Mouse (Mus musculus) hindbrain, embryonic 11.5 days (tissue): Measurements from ENCODE around the gene Adam15. TPM values are rescaled to one million over a fixed set of nuclear protein-coding genes. Genes with fewer than 3 reads are reported as not detected.

Experiments
- ATAC-seq: fragments of 200-750 bp; cut with Nextera tagmentation; 2 replicates; pipeline ENCODE4 v1.8.0; 2017; ENCODE audit warnings: mild to moderate bottlenecking, moderate TSS enrichment, moderate library complexity; ENCODE audit not compliant: low FRiP score
- DNase-seq: peaks from one replicate; pipeline ENCODE4 v3.0.0-alpha.2; 2015; ENCODE audit warnings: low spot score
- H3K27ac ChIP-seq: fragments of 300-500 bp; sonication (generic); 2 replicates; pipeline ENCODE4 v1.5.1; 2014; ENCODE audit warnings: mild to moderate bottlenecking, low read depth, low read length
- H3K27me3 ChIP-seq: fragments of 300-500 bp; sonication (generic); 2 replicates; pipeline ENCODE4 v1.6.1; 2014; ENCODE audit warnings: mild to moderate bottlenecking, low read length, moderate library complexity, mixed read lengths; ENCODE audit not compliant: control insufficient read depth, insufficient read depth
- H3K36me3 ChIP-seq: fragments of 300-500 bp; sonication (generic); 2 replicates; pipeline ENCODE4 v1.6.1; 2014; ENCODE audit warnings: mild to moderate bottlenecking, low read length, moderate library complexity, mixed read lengths; ENCODE audit not compliant: control insufficient read depth, insufficient read depth
- H3K4me1 ChIP-seq: fragments of 300-500 bp; sonication (generic); replicated peaks from 2 replicates; pipeline ENCODE4 v1.6.1; 2014; ENCODE audit warnings: low read length, mixed read lengths; ENCODE audit not compliant: control insufficient read depth, insufficient read depth
- H3K4me2 ChIP-seq: fragments of 300-500 bp; sonication (generic); replicated peaks from 2 replicates; pipeline ENCODE4 v1.6.1; 2014; ENCODE audit warnings: mild to moderate bottlenecking, low read depth, low read length
- H3K4me3 ChIP-seq: fragments of 300-500 bp; sonication (generic); 2 replicates; pipeline ENCODE4 v1.5.1; 2014; ENCODE audit warnings: low read depth, low read length
- H3K9ac ChIP-seq: fragments of 300-500 bp; sonication (generic); 2 replicates; pipeline ENCODE4 v1.6.1; 2014; ENCODE audit warnings: low read depth, low read length
- H3K9me3 ChIP-seq: fragments of 300-500 bp; sonication (generic); 2 replicates; pipeline ENCODE4 v1.6.1; 2016; ENCODE audit warnings: low read length; ENCODE audit not compliant: control insufficient read depth
- WGBS: fragments of 180-500 bp; shearing (Covaris S2); extraction: QIAGEN DNeasy Blood & Tissue Kit; methylation state at CpG from one replicate; pipeline ENCODE4 v1.1.7; 2014; 5-methylcytosine and 5-hydroxymethylcytosine counted together
- polyA plus RNA-seq: library from polyadenylated mRNA; unstranded; fragments of >200 nt; fragmentation: Nextera tagmentation; extraction: Ambion mirVana; gene quantifications from 2 replicates; pipeline ENCODE4 v1.2.1, GENCODE M21; 2014

Adam15 gene
- polyA plus RNA-seq, 1 experiment from 2014 or later = 17.8 TPM

DNA sequence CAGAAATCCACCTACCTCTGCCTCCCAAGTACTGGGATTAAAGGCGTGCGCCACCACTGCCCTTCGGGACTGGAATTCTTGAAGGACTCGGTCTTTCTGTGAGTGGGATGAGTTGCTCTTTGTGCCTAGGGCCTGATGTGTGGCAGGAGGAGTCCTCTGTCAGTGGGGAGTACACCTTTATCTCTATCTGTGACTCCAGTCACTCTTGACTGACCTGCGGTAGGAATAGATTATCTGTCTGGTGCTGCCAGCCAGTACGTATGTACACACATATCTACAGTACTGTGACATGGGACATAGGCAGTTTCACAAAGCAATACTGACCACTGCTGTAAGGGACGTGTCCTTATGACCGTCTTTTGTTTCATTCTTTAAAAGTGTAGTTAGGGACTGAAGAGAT, 23.9 kb downstream of the Adam15 start:
- Histone ChIP-seq H3K27me3 (peaks cover 7% of the 10 kb centered on the region), H3K9me3 (no peaks in the 10 kb centered on the region), H3K4me3 (no peak overlapping the region), H3K27ac (no peak overlapping the region), H3K4me2 (no peak overlapping the region), H3K4me1 (peaks cover 12% of the 10 kb centered on the region), H3K9ac (no peak overlapping the region), H3K36me3 (no peaks in the 10 kb centered on the region)
- DNase-seq (no peak), ATAC-seq (no peak)
- WGBS = 92% methylated on average over 8 of the region's 8 CpGs

GRCm38 (mm10) chr3:89322514-89323165, 27.2 kb downstream of the Adam15 start, which contains the start of gene Efna3:
Efna3 (minus strand) TSS chr3:89322965.
- peak within 1 kb of the TSS; percentile 40 for H3K4me3 ChIP-seq
- H3K4me1 ChIP-seq = peaks cover 24% of the 10 kb centered on the region
- H3K9me3 ChIP-seq = no peaks in the 10 kb centered on the region
- ATAC-seq (peak; percentile 14; the same call in 1 of the 2 replicates), DNase-seq (peak; percentile 88)
- under 1% methylated on average over 48 of the region's 53 CpGs for WGBS
- H3K9ac ChIP-seq = peak within 1 kb of the TSS; percentile 60
- peak within 1 kb of the TSS; percentile 60 for H3K4me2 ChIP-seq
- peaks cover 37% of the 10 kb centered on the region for H3K27me3 ChIP-seq
- peak within 1 kb of the TSS; percentile 86 for H3K27ac ChIP-seq
- no peaks in the 10 kb centered on the region for H3K36me3 ChIP-seq

GRCm38 (mm10) chr3:89322131-89322500, 27.7 kb downstream of the Adam15 start:
- Histone ChIP-seq H3K36me3 (no peaks in the 10 kb centered on the region), H3K4me2 (peak overlapping the region; percentile 60), H3K4me1 (peaks cover 24% of the 10 kb centered on the region), H3K27me3 (peaks cover 39% of the 10 kb centered on the region), H3K9ac (peak overlapping the region; percentile 60; the same call in 1 of the 2 replicates), H3K9me3 (no peaks in the 10 kb centered on the region), H3K4me3 (peak overlapping the region; percentile 40), H3K27ac (0 out of 2 replicates have a peak overlapping the region, but pooled peaks have one; percentile 0)
- ATAC-seq (0 out of 2 replicates have a peak, but pooled peaks have one; percentile 0), DNase-seq (peak; percentile 53)
- 2% methylated on average over 14 of the region's 14 CpGs for WGBS

DNA sequence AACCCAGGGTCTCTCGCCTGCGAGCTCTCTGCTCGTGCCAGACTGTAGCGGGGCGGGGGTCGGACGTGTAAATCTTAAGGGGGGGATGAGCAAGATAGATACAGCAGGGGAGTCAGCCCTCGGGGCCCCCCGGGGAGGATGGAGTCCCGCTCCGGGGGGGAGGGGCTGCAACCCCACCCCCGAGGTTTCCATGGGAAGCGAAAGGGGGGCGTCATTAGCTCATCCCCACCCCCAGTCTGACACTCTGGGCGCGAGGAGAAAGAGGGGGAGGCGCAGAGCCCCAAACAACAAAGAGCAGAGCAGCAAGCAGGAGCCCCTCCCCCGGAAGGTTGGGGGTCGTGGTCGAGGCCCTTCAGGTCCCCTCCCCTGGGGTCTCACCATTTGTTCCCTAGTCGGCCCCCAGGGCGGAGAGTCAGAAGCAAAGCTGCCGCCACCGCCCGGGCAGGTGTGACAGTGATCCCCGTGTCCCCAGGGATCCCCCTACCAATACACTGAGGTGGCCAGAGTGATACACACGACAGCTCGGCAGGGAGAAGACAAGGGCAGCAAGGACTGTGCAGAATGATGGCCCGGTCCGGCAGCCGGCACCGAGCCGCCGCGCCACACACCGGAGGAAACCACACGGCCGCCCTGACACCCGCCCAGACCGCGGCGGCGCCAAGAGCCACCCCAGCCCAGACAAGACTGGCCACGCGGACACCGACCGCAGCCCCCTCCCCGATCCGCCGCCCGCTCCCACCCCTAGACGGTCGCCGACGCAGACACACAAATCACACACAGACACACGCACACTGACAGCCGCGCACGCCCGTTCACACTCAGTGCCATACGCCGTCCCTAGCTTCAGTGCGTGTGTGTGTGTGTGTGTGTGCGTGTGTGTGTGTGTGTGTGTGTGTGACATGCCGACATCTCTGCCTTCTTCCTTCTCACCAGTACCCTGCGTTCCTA, 28.3 kb downstream of the Adam15 start:
- H3K27ac ChIP-seq = peak overlapping the region; percentile 86
- ATAC-seq = peak; percentile 36; the same call in 1 of the 2 replicates
- WGBS = 2% methylated on average over 45 of the region's 66 CpGs
- H3K27me3 ChIP-seq = peaks cover 39% of the 10 kb centered on the region
- peak overlapping the region; percentile 60 for H3K9ac ChIP-seq
- DNase-seq = peak; percentile 62
- H3K36me3 ChIP-seq = no peaks in the 10 kb centered on the region
- H3K4me2 ChIP-seq = peak overlapping the region; percentile 60
- no peaks in the 10 kb centered on the region for H3K9me3 ChIP-seq
- H3K4me1 ChIP-seq = peaks cover 21% of the 10 kb centered on the region
- peak overlapping the region; percentile 40 for H3K4me3 ChIP-seq

- H3K27ac ChIP-seq = peak overlapping the region; percentile 86
- peak overlapping the region; percentile 40 for H3K4me3 ChIP-seq
- H3K9ac ChIP-seq = peak overlapping the region; percentile 60
- under 1% methylated on average over 38 of the region's 41 CpGs for WGBS
- H3K36me3 ChIP-seq = no peaks in the 10 kb centered on the region
- H3K9me3 ChIP-seq = no peaks in the 10 kb centered on the region
- ATAC-seq (peak; percentile 17), DNase-seq (peak; percentile 78)
- H3K4me1 ChIP-seq = peaks cover 25% of the 10 kb centered on the region
- peak overlapping the region; percentile 60 for H3K4me2 ChIP-seq
- H3K27me3 ChIP-seq = peaks cover 45% of the 10 kb centered on the region
Observed at GRCm38 (mm10) chr3:89320581-89321182, 29.1 kb downstream of the Adam15 start.

DNA sequence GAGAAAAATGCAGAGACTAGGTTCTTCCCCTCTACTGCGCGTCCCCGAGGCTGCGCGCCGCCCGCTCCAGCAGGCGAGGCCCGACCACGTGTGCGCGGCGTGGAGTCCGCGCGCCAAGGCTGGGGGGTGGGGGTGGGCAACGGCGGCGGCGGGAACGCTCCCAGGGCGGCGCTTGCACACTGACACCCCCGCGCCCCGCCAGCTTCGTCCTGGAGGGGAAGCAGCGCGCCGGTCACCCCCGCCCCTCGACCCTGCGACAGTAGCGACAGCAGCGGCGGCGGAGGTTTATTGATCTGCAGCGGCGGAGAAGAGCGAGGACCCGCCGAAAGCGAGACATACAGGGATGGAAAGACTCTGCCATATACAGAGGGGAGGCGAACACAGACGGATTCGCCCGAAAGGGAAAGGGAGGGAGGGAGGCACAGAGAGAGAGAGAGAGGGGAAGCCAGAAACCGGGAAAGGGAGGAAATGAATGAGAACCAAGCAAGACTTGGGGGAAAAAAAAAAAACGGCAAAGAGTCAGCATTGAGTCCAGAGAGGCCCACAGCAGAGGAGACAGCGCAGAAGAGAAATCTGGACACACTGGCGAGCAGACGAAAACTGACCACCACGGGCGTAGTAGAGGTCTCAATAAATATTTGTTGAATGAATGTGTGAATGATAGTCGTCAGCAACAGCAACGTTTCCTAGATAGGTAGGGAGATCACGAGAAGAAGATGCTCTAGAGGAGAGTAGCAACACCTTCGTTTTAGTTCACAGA, 30.0 kb downstream of the Adam15 start:
- Histone ChIP-seq H3K27me3 (peaks cover 46% of the 10 kb centered on the region), H3K9ac (no peak overlapping the region; the same call in 1 of the 2 replicates), H3K9me3 (no peaks in the 10 kb centered on the region), H3K36me3 (no peaks in the 10 kb centered on the region), H3K4me2 (peak overlapping the region; percentile 60), H3K4me3 (peak overlapping the region; percentile 40), H3K27ac (peak overlapping the region; percentile 25; the same call in 1 of the 2 replicates), H3K4me1 (peaks cover 31% of the 10 kb centered on the region)
- 5% methylated on average over 56 of the region's 58 CpGs for WGBS
- peak; percentile 62 for DNase-seq
- ATAC-seq = no peak

GRCm38 (mm10) chr3:89318971-89319590, 30.7 kb downstream of the Adam15 start:
- 7% methylated on average over 21 of the region's 21 CpGs for WGBS
- DNase-seq (peak; percentile 48), ATAC-seq (no peak)
- H3K9ac ChIP-seq = no peak overlapping the region; the same call in 1 of the 2 replicates
- H3K27ac ChIP-seq = no peak overlapping the region
- peaks cover 31% of the 10 kb centered on the region for H3K4me1 ChIP-seq
- H3K36me3 ChIP-seq = no peaks in the 10 kb centered on the region
- H3K4me2 ChIP-seq = peak overlapping the region; percentile 60
- peaks cover 46% of the 10 kb centered on the region for H3K27me3 ChIP-seq
- no peaks in the 10 kb centered on the region for H3K9me3 ChIP-seq
- peak overlapping the region; percentile 40 for H3K4me3 ChIP-seq
